Mouse (Mus musculus) spleen, adult 2 months (tissue): Measurements from ENCODE around the gene Pin1.

Experiments used
- CTCF ChIP-seq: fragments of 200-500 bp; IDR thresholded peaks from 2 replicates; pipeline ENCODE4 v1.5.1; 2011; ENCODE audit warnings: mild to moderate bottlenecking, inconsistent platforms; ENCODE audit not compliant: insufficient read depth, insufficient read length, insufficient replicate concordance; ENCODE audit errors: extremely low read depth
- POLR2A ChIP-seq: fragments of 200-500 bp; IDR thresholded peaks from 2 replicates; pipeline ENCODE4 v1.6.1; 2011; ENCODE audit warnings: low read depth, low read length, inconsistent platforms

DNA sequence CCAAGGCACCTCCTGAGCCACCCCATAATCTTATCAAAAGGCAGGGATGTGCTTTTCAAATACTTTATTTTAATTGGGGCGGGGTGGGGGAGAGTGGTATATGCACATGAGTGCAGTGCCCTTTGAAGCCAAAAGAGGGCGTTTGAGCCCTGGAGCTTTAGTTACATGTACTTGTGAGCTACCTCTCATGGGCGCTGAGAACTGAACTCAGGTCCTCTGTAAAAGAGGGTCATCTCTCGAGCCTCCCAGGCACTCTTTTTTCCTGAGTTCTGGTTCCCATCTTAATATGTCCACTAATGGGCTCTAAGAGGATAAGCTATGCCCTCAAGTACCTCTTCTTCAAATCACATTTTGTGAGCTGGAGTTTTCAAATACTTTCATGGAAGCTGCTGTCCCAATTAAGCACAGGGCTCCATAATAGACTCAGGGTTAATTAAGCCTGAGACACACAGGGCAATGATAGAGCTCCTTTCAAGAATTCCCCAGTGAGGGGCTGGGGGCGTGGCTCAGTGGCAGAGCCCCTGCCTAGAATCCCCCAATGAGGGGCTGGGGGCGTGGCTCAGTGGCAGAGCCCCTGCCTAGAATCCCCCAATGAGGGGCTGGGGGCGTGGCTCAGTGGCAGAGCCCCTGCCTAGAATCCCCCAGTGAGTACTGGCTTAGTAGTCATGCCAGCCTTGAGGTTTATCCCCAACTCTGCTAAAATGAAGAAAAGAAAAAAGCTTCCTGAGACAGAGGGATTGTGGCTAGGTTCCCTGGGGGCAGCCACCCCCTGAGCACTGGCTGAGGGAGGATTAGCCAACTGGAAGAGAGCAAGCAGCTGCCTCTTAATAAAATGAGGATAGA is 29.9 kb downstream of the Pin1 start:
- TF ChIP-seq POLR2A (no peak), CTCF (no peak)
